Mouse (Mus musculus) testis, adult 2 months (tissue): Measurements from ENCODE around the gene Krtap16-1.

ENCODE experiments used
- CTCF ChIP-seq: fragments of 200-500 bp; IDR thresholded peaks from 2 replicates; pipeline ENCODE4 v1.5.1; 2012; ENCODE audit warnings: low read depth, mild to moderate bottlenecking, inconsistent platforms, low read length, moderate library complexity; ENCODE audit not compliant: control insufficient read depth, insufficient read depth, insufficient replicate concordance
- POLR2A ChIP-seq: fragments of 200-500 bp; IDR thresholded peaks from 2 replicates; pipeline ENCODE4 v1.6.1; 2012; ENCODE audit warnings: low read depth, mild to moderate bottlenecking, inconsistent platforms, low read length, moderate library complexity; ENCODE audit not compliant: control insufficient read depth

DNA sequence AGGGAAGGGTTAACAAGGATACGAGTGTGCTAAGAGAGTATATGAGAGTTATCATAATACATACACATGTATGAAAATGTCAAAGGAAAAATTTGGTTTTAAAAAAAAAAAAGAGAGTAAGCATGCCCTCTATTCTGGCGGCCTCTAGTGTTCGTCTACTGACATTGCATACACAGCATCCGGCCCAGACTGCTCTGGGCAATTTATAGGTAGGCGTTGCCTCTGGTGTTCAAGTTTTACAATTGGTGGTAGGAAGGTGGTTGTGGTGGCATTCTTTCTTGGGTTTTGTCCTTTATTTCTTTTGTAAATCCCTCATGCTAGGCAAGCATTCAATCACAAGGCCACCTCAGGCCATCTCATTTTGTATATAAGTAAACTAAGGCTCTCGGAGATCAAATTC lies 18.4 kb upstream of the Krtap16-1 start:
- TF ChIP-seq POLR2A (no peak), CTCF (peak; percentile 50; the same call in 1 of the 2 replicates)
